Mouse (Mus musculus) thymus, adult 2 months (tissue): ENCODE measurements at regions not wholly inside any gene's neighbourhood (a gene's known extent, or its start where the extent isn't known, plus 50 kb on each side); places are given as distances from the start of the nearest gene placed in this dataset.

Experiments used
- DNase-seq: peaks from one replicate; pipeline ENCODE4 v3.0.0; 2021
- H3K27ac ChIP-seq: fragments of 200-500 bp; 2 replicates; pipeline ENCODE4 v1.5.1; 2012; ENCODE audit warnings: low read length, control low read depth; ENCODE audit not compliant: control insufficient read depth, insufficient read depth
- H3K27me3 ChIP-seq: fragments of 200-500 bp; 2 replicates; pipeline ENCODE4 v1.6.1; 2012; ENCODE audit warnings: mild to moderate bottlenecking, low read length, moderate library complexity, mixed read lengths; ENCODE audit not compliant: control insufficient read depth, insufficient read depth
- H3K36me3 ChIP-seq: fragments of 200-500 bp; 2 replicates; pipeline ENCODE4 v1.6.1; 2012; ENCODE audit warnings: mild to moderate bottlenecking, low read length, moderate library complexity; ENCODE audit not compliant: control insufficient read depth, insufficient read depth
- H3K4me1 ChIP-seq: fragments of 200-500 bp; replicated peaks from 2 replicates; pipeline ENCODE4 v1.6.1; 2012; ENCODE audit warnings: low read length; ENCODE audit not compliant: control insufficient read depth, insufficient read depth
- H3K4me3 ChIP-seq: fragments of 200-500 bp; 2 replicates; pipeline ENCODE4 v1.5.1; 2012; ENCODE audit warnings: mild to moderate bottlenecking, low read length, control low read depth, moderate library complexity; ENCODE audit not compliant: control insufficient read depth, insufficient read depth
- CTCF ChIP-seq: fragments of 200-500 bp; IDR thresholded peaks from 2 replicates; pipeline ENCODE4 v1.5.1; 2012; ENCODE audit warnings: mild to moderate bottlenecking, control low read depth, low read length, moderate library complexity, borderline replicate concordance; ENCODE audit not compliant: control insufficient read depth, poor library complexity, insufficient read depth; ENCODE audit errors: extremely low read depth
- POLR2A ChIP-seq: fragments of 200-500 bp; IDR thresholded peaks from 2 replicates; pipeline ENCODE4 v1.6.1; 2012; ENCODE audit warnings: mild to moderate bottlenecking, low read length, control low read depth, moderate library complexity; ENCODE audit not compliant: control insufficient read depth, poor library complexity, insufficient read depth; ENCODE audit errors: extremely low read depth
- WGBS: fragments of 180-500 bp; shearing (Covaris S2); methylation state at CpG from one replicate; pipeline ENCODE4 v1.1.7; 2018; 5-methylcytosine and 5-hydroxymethylcytosine counted together

DNA sequence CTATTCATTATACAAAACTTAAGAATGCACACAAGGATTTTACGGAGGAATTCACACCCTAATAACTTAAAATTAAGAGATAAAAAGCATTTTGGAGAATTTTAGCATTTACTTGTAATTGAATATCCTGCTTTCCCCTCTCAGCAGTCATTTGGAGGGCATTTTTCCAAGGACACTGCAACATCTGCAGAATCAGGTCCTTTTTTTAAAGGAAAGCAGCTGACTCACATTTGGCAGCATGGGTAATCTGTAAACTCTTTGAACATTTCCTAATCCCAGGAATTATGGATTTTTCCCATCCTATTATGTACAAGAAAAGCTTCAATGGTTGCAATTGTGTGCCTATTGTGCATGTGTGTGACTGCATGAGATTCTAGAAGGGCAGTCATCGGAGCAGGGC is 112.0 kb downstream of the Gm19410 start:
- Histone ChIP-seq H3K4me1 (no peaks in the 10 kb centered on the region), H3K36me3 (no peaks in the 10 kb centered on the region), H3K4me3 (no peak overlapping the region), H3K27me3 (no peaks in the 10 kb centered on the region; the same call in 1 of the 2 replicates), H3K27ac (no peak overlapping the region)
- TF ChIP-seq CTCF, result no peak
- no peak for TF ChIP-seq POLR2A
- DNase-seq, result no peak
- 93% methylated on average over 2 of the region's 2 CpGs for WGBS

DNA sequence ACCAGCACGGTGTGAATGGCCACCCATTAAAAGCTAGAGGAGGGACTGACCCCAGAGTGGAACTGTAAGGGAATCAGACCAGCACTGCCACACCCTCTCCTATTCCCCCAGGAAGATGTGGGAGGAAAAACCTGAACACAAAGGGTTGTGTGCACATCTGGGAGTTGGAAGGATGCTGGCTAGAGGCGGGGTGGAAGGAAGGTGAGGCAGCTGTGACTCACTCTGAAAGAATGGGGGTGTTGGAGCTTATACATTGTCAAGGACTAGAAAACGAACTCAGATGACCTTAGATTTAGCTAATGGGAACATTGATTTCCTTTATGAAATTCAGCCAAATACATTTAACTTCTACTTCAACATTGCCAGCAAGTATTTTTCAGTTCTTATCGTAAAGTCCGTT is 116.2 kb downstream of the Gm19410 start:
- no peak for TF ChIP-seq POLR2A
- TF ChIP-seq CTCF, result no peak
- Histone ChIP-seq H3K4me1 (no peaks in the 10 kb centered on the region), H3K4me3 (no peak overlapping the region), H3K27me3 (no peaks in the 10 kb centered on the region; the same call in 1 of the 2 replicates), H3K36me3 (no peaks in the 10 kb centered on the region), H3K27ac (no peak overlapping the region)
- WGBS, result 63% methylated on average over 5 of the region's 5 CpGs
- no peak for DNase-seq

DNA sequence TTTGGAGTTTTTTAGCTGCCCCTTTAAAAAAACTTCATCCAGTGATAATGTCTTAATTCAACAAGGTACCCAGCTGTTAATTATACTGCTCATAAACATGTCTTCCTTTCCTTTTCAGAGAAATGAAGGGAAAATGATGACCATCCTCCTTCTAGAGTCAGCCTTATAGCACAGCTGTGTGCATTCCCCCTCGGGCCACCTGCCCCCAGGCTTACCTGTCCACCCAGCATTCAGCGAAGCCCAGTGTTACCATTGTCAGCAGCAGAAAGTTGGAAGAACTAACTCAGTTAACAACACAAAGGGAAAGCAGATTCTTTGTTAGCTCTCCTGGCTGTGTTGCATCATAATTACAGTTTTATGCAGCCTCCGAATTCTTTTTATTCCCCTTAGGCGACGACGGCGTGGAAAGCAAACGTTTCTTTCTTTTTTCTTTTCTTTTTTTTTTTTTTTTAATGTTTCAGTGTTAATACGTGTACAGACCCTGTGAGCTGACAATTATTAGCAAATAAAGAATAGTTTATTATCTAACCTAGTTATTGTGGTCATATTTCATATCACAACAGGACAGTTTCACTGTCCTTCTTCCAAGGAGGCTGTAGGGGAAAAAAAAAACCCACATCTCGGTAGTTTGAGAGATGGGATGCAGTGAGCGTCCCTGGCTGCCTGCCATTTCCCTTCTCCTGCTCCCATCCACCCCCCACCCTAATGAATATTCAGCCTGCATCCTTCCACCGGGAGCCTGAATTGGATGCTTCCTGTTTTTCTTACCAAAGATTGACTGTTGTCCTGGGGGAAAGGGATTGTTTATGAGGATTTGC is 117.3 kb downstream of the Gm19410 start:
- TF ChIP-seq POLR2A, result no peak
- no peak for TF ChIP-seq CTCF
- H3K27ac ChIP-seq, result no peak overlapping the region
- no peaks in the 10 kb centered on the region for H3K36me3 ChIP-seq
- H3K4me1 ChIP-seq, result no peaks in the 10 kb centered on the region
- H3K27me3 ChIP-seq, result no peaks in the 10 kb centered on the region; the same call in 1 of the 2 replicates
- no peak for DNase-seq
- WGBS, result 60% methylated on average over 12 of the region's 12 CpGs
- no peak overlapping the region for H3K4me3 ChIP-seq

DNA sequence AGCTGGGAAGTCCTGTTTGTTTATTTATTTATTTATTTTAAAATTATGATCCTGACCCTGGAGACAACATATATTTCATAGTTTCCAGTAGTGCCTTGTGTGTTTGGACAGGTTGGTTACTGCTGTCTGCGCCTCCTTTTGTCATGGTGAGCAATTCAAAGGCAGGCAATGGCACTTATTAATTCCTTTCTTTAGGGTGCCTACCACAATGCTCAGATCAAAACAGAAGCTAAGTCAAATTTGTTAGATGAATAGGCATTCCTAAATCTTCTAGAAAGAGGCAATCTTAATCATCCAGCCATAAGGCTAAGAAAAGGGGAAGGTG is 117.8 kb downstream of the Gm19410 start:
- Histone ChIP-seq H3K36me3 (no peaks in the 10 kb centered on the region), H3K27me3 (no peaks in the 10 kb centered on the region; the same call in 1 of the 2 replicates), H3K4me3 (no peak overlapping the region), H3K27ac (no peak overlapping the region), H3K4me1 (no peaks in the 10 kb centered on the region)
- 100% methylated on average over 1 of the region's 1 CpGs for WGBS
- DNase-seq, result no peak
- TF ChIP-seq POLR2A, result no peak
- TF ChIP-seq CTCF, result no peak

DNA sequence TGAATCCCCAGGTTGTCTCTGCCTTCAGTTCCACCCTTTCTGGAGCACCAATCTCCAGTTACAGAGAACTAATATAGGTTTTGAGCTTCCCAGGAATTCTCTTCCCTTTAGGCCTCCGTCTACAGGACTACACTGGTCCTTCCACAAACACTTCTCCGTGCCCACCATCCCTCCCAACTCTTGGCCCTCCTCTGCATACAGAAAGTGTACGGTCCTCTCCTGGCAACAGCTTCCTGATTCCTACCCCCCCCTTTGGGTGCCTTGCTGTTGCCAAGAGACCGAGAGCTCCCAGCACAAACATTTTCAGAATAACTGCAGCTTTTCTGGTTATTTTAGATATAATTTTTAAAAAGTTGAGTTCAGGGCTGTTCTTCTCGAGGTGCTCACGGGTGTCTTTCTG is 119.0 kb downstream of the Gm19410 start:
- Histone ChIP-seq H3K27ac (no peak overlapping the region), H3K4me1 (no peaks in the 10 kb centered on the region), H3K27me3 (no peaks in the 10 kb centered on the region; the same call in 1 of the 2 replicates), H3K36me3 (no peaks in the 10 kb centered on the region), H3K4me3 (no peak overlapping the region)
- DNase-seq, result no peak
- TF ChIP-seq POLR2A, result no peak
- no peak for TF ChIP-seq CTCF
- WGBS, result 87% methylated on average over 6 of the region's 6 CpGs

DNA sequence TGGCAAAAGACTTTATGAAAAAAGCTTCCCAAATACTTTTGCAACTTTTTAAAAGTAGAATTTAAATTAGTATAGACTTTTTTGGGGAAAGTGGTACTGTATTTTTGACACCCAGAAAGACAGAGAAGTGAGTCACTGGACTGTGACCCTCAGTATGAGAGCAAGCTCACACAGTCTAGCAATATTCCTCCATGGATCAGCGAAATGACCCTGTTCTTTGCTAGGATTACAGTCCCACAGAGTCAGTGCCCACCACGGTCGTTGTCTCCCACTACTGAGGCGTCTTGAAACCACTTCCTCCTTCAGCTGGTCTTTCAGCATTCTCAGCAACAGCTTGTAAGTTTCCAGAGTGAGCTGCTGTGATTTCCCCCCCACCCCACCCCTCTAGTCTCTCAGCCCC is 124.5 kb downstream of the Gm19410 start:
- Histone ChIP-seq H3K27me3 (no peaks in the 10 kb centered on the region), H3K4me1 (no peaks in the 10 kb centered on the region), H3K27ac (no peak overlapping the region), H3K4me3 (no peak overlapping the region), H3K36me3 (no peaks in the 10 kb centered on the region)
- 20% methylated on average over 4 of the region's 4 CpGs for WGBS
- TF ChIP-seq POLR2A, result no peak
- TF ChIP-seq CTCF, result no peak
- no peak for DNase-seq
